Mouse (Mus musculus): ENCODE measurements around the gene Pole.

DNA sequence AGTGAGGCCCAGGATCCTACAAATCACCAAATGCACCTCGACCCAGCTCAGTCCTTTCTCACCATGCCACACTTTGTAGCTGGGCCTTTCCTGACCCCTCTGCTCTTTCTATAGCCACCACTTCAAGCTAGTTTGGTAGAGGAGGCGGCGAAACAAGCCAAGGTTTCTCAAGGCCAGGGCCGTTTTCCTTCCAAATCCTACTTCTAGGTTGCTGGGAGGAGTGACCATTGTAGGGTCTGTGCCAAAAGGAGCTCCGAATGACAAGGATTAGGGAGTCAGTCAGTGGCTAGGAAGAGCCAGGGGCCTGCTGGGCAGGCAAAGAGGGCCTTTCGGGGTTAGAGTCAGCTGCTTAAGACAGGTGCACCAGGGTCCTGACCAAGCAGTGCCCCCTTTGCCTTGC is 98.4 kb downstream of the Pole start:
- TF ChIP-seq POLR2A (IDR thresholded peaks at IDR 0.05; ENCODE audit: borderline replicate concordance, low read depth, low read length) (no peak), CTCF (IDR thresholded peaks at IDR 0.05; ENCODE audit: low read depth, low read length) (no peak)

Measured in bone marrow macrophage, adult 2 months (primary cell).